Mouse (Mus musculus): ENCODE measurements around the gene Mdk.

Gene Mdk

GRCm38 (mm10) chr2:91932160-91932711 lies at the start of gene Mdk:
TSS of gene Mdk (minus strand) at chr2:91932297.
- Histone ChIP-seq H3K36me3 (ENCODE audit: insufficient read depth, low read length) (peaks cover 45% of the 10 kb centered on the region), H3K4me3 (replicated peaks; ENCODE audit: low read length) (peak within 1 kb of the TSS; percentile 86), H3K27me3 (ENCODE audit: insufficient read depth, low read length) (peaks cover 20% of the 10 kb centered on the region), H3K9me3 (ENCODE audit: low read length) (no peaks in the 10 kb centered on the region), H3K4me1 (replicated peaks; ENCODE audit: low read depth, low read length) (peaks cover 88% of the 10 kb centered on the region)
- TF ChIP-seq CTCF (conservative IDR thresholded peaks at IDR 0.05; ENCODE audit: low read length) (no peak), NANOG (IDR thresholded peaks at IDR 0.05; ENCODE audit: borderline replicate concordance, low read length) (no peak), POU5F1 (IDR thresholded peaks at IDR 0.05; ENCODE audit: borderline replicate concordance, low read length) (no peak)

- no peaks in the 10 kb centered on the region for H3K36me3 ChIP-seq (ENCODE audit: insufficient read depth, low read length)
- no peaks in the 10 kb centered on the region for H3K9me3 ChIP-seq (ENCODE audit: low read length)
- H3K4me3 ChIP-seq (replicated peaks; ENCODE audit: low read length) = no peak overlapping the region
- TF ChIP-seq CTCF (conservative IDR thresholded peaks at IDR 0.05; ENCODE audit: low read length) = no peak
- no peak for TF ChIP-seq POU5F1 (IDR thresholded peaks at IDR 0.05; ENCODE audit: borderline replicate concordance, low read length)
- TF ChIP-seq NANOG (IDR thresholded peaks at IDR 0.05; ENCODE audit: borderline replicate concordance, low read length) = no peak
- H3K4me1 ChIP-seq (replicated peaks; ENCODE audit: low read depth, low read length) = peaks cover 81% of the 10 kb centered on the region
- H3K27me3 ChIP-seq (ENCODE audit: insufficient read depth, low read length) = peaks cover 42% of the 10 kb centered on the region
Measured at GRCm38 (mm10) chr2:91980830-91981229, 48.7 kb upstream of the Mdk start.

GRCm38 (mm10) chr2:91980245-91980644 lies 48.1 kb upstream of the Mdk start:
- H3K36me3 ChIP-seq (ENCODE audit: insufficient read depth, low read length) = no peaks in the 10 kb centered on the region
- H3K9me3 ChIP-seq (ENCODE audit: low read length) = no peaks in the 10 kb centered on the region
- peaks cover 47% of the 10 kb centered on the region for H3K27me3 ChIP-seq (ENCODE audit: insufficient read depth, low read length)
- TF ChIP-seq CTCF (conservative IDR thresholded peaks at IDR 0.05; ENCODE audit: low read length) (no peak), NANOG (IDR thresholded peaks at IDR 0.05; ENCODE audit: borderline replicate concordance, low read length) (no peak), POU5F1 (IDR thresholded peaks at IDR 0.05; ENCODE audit: borderline replicate concordance, low read length) (no peak)
- H3K4me1 ChIP-seq (replicated peaks; ENCODE audit: low read depth, low read length) = peaks cover 77% of the 10 kb centered on the region
- no peak overlapping the region for H3K4me3 ChIP-seq (replicated peaks; ENCODE audit: low read length)

- Histone ChIP-seq H3K27me3 (ENCODE audit: insufficient read depth, low read length) (peaks cover 64% of the 10 kb centered on the region), H3K9me3 (ENCODE audit: low read length) (no peaks in the 10 kb centered on the region), H3K36me3 (ENCODE audit: insufficient read depth, low read length) (no peaks in the 10 kb centered on the region), H3K4me3 (replicated peaks; ENCODE audit: low read length) (no peak overlapping the region), H3K4me1 (replicated peaks; ENCODE audit: low read depth, low read length) (peaks cover 78% of the 10 kb centered on the region)
- no peak for TF ChIP-seq CTCF (conservative IDR thresholded peaks at IDR 0.05; ENCODE audit: low read length)
- no peak for TF ChIP-seq POU5F1 (IDR thresholded peaks at IDR 0.05; ENCODE audit: borderline replicate concordance, low read length)
- TF ChIP-seq NANOG (IDR thresholded peaks at IDR 0.05; ENCODE audit: borderline replicate concordance, low read length) = no peak
Measured at GRCm38 (mm10) chr2:91978547-91978946, 46.5 kb upstream of the Mdk start.

GRCm38 (mm10) chr2:91977960-91978359 lies 45.9 kb upstream of the Mdk start:
- H3K36me3 ChIP-seq (ENCODE audit: insufficient read depth, low read length) = no peaks in the 10 kb centered on the region
- H3K4me3 ChIP-seq (replicated peaks; ENCODE audit: low read length) = no peak overlapping the region
- H3K27me3 ChIP-seq (ENCODE audit: insufficient read depth, low read length) = peaks cover 66% of the 10 kb centered on the region
- peaks cover 78% of the 10 kb centered on the region for H3K4me1 ChIP-seq (replicated peaks; ENCODE audit: low read depth, low read length)
- no peaks in the 10 kb centered on the region for H3K9me3 ChIP-seq (ENCODE audit: low read length)
- TF ChIP-seq NANOG (IDR thresholded peaks at IDR 0.05; ENCODE audit: borderline replicate concordance, low read length) = no peak
- TF ChIP-seq CTCF (conservative IDR thresholded peaks at IDR 0.05; ENCODE audit: low read length) = no peak
- TF ChIP-seq POU5F1 (IDR thresholded peaks at IDR 0.05; ENCODE audit: borderline replicate concordance, low read length) = no peak

GRCm38 (mm10) chr2:91975581-91976541 lies 43.8 kb upstream of the Mdk start, which contains the start of gene Dgkz:
TSS of gene Dgkz (minus strand) at chr2:91975864.
- H3K27me3 ChIP-seq (ENCODE audit: insufficient read depth, low read length) = peaks cover 73% of the 10 kb centered on the region
- H3K9me3 ChIP-seq (ENCODE audit: low read length) = no peaks in the 10 kb centered on the region
- H3K4me1 ChIP-seq (replicated peaks; ENCODE audit: low read depth, low read length) = peaks cover 80% of the 10 kb centered on the region
- TF ChIP-seq NANOG (IDR thresholded peaks at IDR 0.05; ENCODE audit: borderline replicate concordance, low read length) (no peak), CTCF (conservative IDR thresholded peaks at IDR 0.05; ENCODE audit: low read length) (no peak), POU5F1 (IDR thresholded peaks at IDR 0.05; ENCODE audit: borderline replicate concordance, low read length) (no peak)
- H3K4me3 ChIP-seq (replicated peaks; ENCODE audit: low read length) = peak within 1 kb of the TSS; percentile 84
- H3K36me3 ChIP-seq (ENCODE audit: insufficient read depth, low read length) = no peaks in the 10 kb centered on the region

GRCm38 (mm10) chr2:91973416-91974135 lies 41.5 kb upstream of the Mdk start:
- Histone ChIP-seq H3K36me3 (ENCODE audit: insufficient read depth, low read length) (no peaks in the 10 kb centered on the region), H3K4me3 (replicated peaks; ENCODE audit: low read length) (no peak overlapping the region), H3K4me1 (replicated peaks; ENCODE audit: low read depth, low read length) (peaks cover 86% of the 10 kb centered on the region), H3K9me3 (ENCODE audit: low read length) (no peaks in the 10 kb centered on the region), H3K27me3 (ENCODE audit: insufficient read depth, low read length) (peaks cover 80% of the 10 kb centered on the region)
- TF ChIP-seq CTCF (conservative IDR thresholded peaks at IDR 0.05; ENCODE audit: low read length) = no peak
- TF ChIP-seq NANOG (IDR thresholded peaks at IDR 0.05; ENCODE audit: borderline replicate concordance, low read length) = no peak
- TF ChIP-seq POU5F1 (IDR thresholded peaks at IDR 0.05; ENCODE audit: borderline replicate concordance, low read length) = no peak

- peak overlapping the region; percentile 37; the same call in 1 of the 2 replicates for H3K4me3 ChIP-seq (replicated peaks; ENCODE audit: low read length)
- peaks cover 86% of the 10 kb centered on the region for H3K4me1 ChIP-seq (replicated peaks; ENCODE audit: low read depth, low read length)
- H3K27me3 ChIP-seq (ENCODE audit: insufficient read depth, low read length) = peaks cover 67% of the 10 kb centered on the region
- TF ChIP-seq POU5F1 (IDR thresholded peaks at IDR 0.05; ENCODE audit: borderline replicate concordance, low read length) = no peak
- TF ChIP-seq NANOG (IDR thresholded peaks at IDR 0.05; ENCODE audit: borderline replicate concordance, low read length) = no peak
- TF ChIP-seq CTCF (conservative IDR thresholded peaks at IDR 0.05; ENCODE audit: low read length) = no peak
- H3K9me3 ChIP-seq (ENCODE audit: low read length) = no peaks in the 10 kb centered on the region
- no peaks in the 10 kb centered on the region for H3K36me3 ChIP-seq (ENCODE audit: insufficient read depth, low read length)
Measured at GRCm38 (mm10) chr2:91972121-91972566, 40.0 kb upstream of the Mdk start.

All from E14TG2a.4 (cell line).